8 mouse cellular contexts compared by ENCODE assay signal in genomic region chr17:57060231-57060801, GRCm38 (mm10). TPM values are rescaled to one million over a fixed set of nuclear protein-coding genes. Genes with fewer than 3 reads are reported as not detected.
DNase-seq lines count a peak whose midpoint lies in the region; ATAC-seq lines count a peak whose summit lies in the region.

No protein-coding gene starts in this region.

- H3K36me3 ChIP-seq in hindbrain, embryonic 14.5 days (replicated peaks; ENCODE audit: control insufficient read depth, insufficient read depth) = peaks cover 14% of the 10 kb centered on the region

- peaks cover 36% of the 10 kb centered on the region for H3K27me3 ChIP-seq in hindbrain, embryonic 14.5 days (ENCODE audit: control insufficient read depth, insufficient read depth, low read length)

- H3K27ac ChIP-seq in hindbrain, embryonic 14.5 days = peak overlapping the region; percentile 83

- no peaks in the 10 kb centered on the region for H3K9me3 ChIP-seq in hindbrain, embryonic 14.5 days (ENCODE audit: control insufficient read depth, low read length)

- H3K9ac ChIP-seq in hindbrain, embryonic 14.5 days = peak overlapping the region; percentile 80

- peaks cover 18% of the 10 kb centered on the region for H3K4me1 ChIP-seq in hindbrain, embryonic 14.5 days (replicated peaks; ENCODE audit: control insufficient read depth, insufficient read depth, low read length)

- DNase-seq in R1 (ENCODE audit: low read depth, low spot score) = peak; percentile 98
- DNase-seq in cerebellum, postnatal 25 days = peak; percentile 98
- peak; percentile 91 to 92 for DNase-seq in frontal cortex, postnatal 25 days (ENCODE audit: low spot score in 2 of 2)
- DNase-seq in hindbrain, embryonic 14.5 days (ENCODE audit: low spot score) = peak; percentile 98
- peak; percentile 95 to 96 for DNase-seq in layer of hippocampus, postnatal 36 days
- peak; percentile 98 for DNase-seq in lung, postnatal 36 days
- DNase-seq in retina, postnatal 1 day = peak; percentile 99
- DNase-seq in urinary bladder, adult 18-20 months (ENCODE audit: low spot score in 2 of 2) = peak; percentile 91 to 98

- H3K4me2 ChIP-seq in hindbrain, embryonic 14.5 days (replicated peaks) = peak overlapping the region; percentile 74

- ATAC-seq in hindbrain, embryonic 14.5 days (ENCODE audit: low FRiP score) = peak; percentile 90

- H3K4me3 ChIP-seq in hindbrain, embryonic 14.5 days (replicated peaks; ENCODE audit: low read length) = peak overlapping the region; percentile 87

- under 1% methylated on average over 44 of the region's 44 CpGs for WGBS in hindbrain, embryonic 14.5 days

RNA-seq across cellular contexts. Expression of gene Slc25a23, which starts 0.7 kb away (rescaled TPM):
- polyA plus RNA-seq in hindbrain, embryonic 14.5 days (2014; fragmentation: Nextera tagmentation; extraction: Ambion mirVana) = 40.6 and 46.8 TPM in 2 replicates
- 100 to 1,000 TPM; 363 to 374 TPM for total RNA-seq in layer of hippocampus, postnatal 36 days (2021)

RNA-seq across cellular contexts. Expression of gene Crb3, which starts 1.4 kb away (rescaled TPM):
- 4.0 and 4.2 TPM in 2 replicates for polyA plus RNA-seq in hindbrain, embryonic 14.5 days (2014; fragmentation: Nextera tagmentation; extraction: Ambion mirVana)
- total RNA-seq in layer of hippocampus, postnatal 36 days (2021) = under 1 TPM; 0.47 to 0.63 TPM

RNA-seq across cellular contexts. Expression of gene Dennd1c, which starts 18.0 kb away (rescaled TPM):
- 2.8 and 3.6 TPM in 2 replicates for polyA plus RNA-seq in hindbrain, embryonic 14.5 days (2014; fragmentation: Nextera tagmentation; extraction: Ambion mirVana)
- 1 to 10 TPM in 1 of 2 experiments, under 1 TPM in 1; 0.92 to 1.0 TPM for total RNA-seq in layer of hippocampus, postnatal 36 days (2021)

RNA-seq across cellular contexts. Expression of gene Slc25a41, which starts 18.9 kb away (rescaled TPM):
- polyA plus RNA-seq in hindbrain, embryonic 14.5 days (2014; fragmentation: Nextera tagmentation; extraction: Ambion mirVana) = not detected in 2 replicates
- total RNA-seq in layer of hippocampus, postnatal 36 days (2021) = not detected

RNA-seq across cellular contexts. Expression of gene Tubb4a, which starts 27.3 kb away (rescaled TPM):
- polyA plus RNA-seq in hindbrain, embryonic 14.5 days (2014; fragmentation: Nextera tagmentation; extraction: Ambion mirVana) = 312 and 331 TPM in 2 replicates
- total RNA-seq in layer of hippocampus, postnatal 36 days (2021) = 100 to 1,000 TPM; 553 to 593 TPM

Comparison
In these comparisons a context has a peak if more than half of its experiments do, and no peak if none do; other contexts are left out.
1. Peak in every context shown above with its lines: DNase-seq, ATAC-seq, H3K4me3 ChIP-seq and H3K27ac ChIP-seq.